Mouse (Mus musculus) intestine, embryonic 16.5 days (tissue): Measurements from ENCODE around the gene Lyrm7. TPM values are rescaled to one million over a fixed set of nuclear protein-coding genes. Genes with fewer than 3 reads are reported as not detected.

Experiments used
- ATAC-seq: fragments of 200-750 bp; cut with Nextera tagmentation; 2 replicates; pipeline ENCODE4 v1.8.0; 2017; ENCODE audit warnings: moderate TSS enrichment, moderate library complexity
- H3K27ac ChIP-seq: fragments of 300-500 bp; sonication (generic); 2 replicates; pipeline ENCODE4 v1.5.1; 2014; ENCODE audit warnings: mild to moderate bottlenecking, low read length
- H3K27me3 ChIP-seq: fragments of 300-500 bp; sonication (generic); replicated peaks from 2 replicates; pipeline ENCODE4 v1.6.1; 2014; ENCODE audit warnings: low read length, control low read depth, mixed read lengths; ENCODE audit not compliant: control insufficient read depth, insufficient read depth
- H3K36me3 ChIP-seq: fragments of 300-500 bp; sonication (generic); 2 replicates; pipeline ENCODE4 v1.6.1; 2014; ENCODE audit warnings: low read length, control low read depth; ENCODE audit not compliant: control insufficient read depth, insufficient read depth
- H3K4me1 ChIP-seq: fragments of 300-500 bp; sonication (generic); 2 replicates; pipeline ENCODE4 v1.6.1; 2014; ENCODE audit warnings: low read length, control low read depth, mixed read lengths; ENCODE audit not compliant: control insufficient read depth, insufficient read depth
- H3K4me2 ChIP-seq: fragments of 300-500 bp; sonication (generic); 2 replicates; pipeline ENCODE4 v1.6.1; 2014; ENCODE audit warnings: low read depth, low read length, control low read depth
- H3K4me3 ChIP-seq: fragments of 300-500 bp; sonication (generic); 2 replicates; pipeline ENCODE4 v1.5.1; 2014; ENCODE audit warnings: mild to moderate bottlenecking, low read length
- H3K9ac ChIP-seq: fragments of 300-500 bp; sonication (generic); 2 replicates; pipeline ENCODE4 v1.6.1; 2014; ENCODE audit warnings: low read depth, low read length
- H3K9me3 ChIP-seq: fragments of 300-500 bp; sonication (generic); 2 replicates; pipeline ENCODE4 v1.6.1; 2016; ENCODE audit warnings: low read length, control low read depth; ENCODE audit not compliant: control insufficient read depth
- WGBS: fragments of 180-500 bp; shearing (Covaris S2); extraction: QIAGEN DNeasy Blood & Tissue Kit; methylation state at CpG from one replicate; pipeline ENCODE4 v1.1.7; 2014; 5-methylcytosine and 5-hydroxymethylcytosine counted together
- polyA plus RNA-seq: library from polyadenylated mRNA; unstranded; fragments of >200 nt; fragmentation: Nextera tagmentation; extraction: Ambion mirVana; gene quantifications from 2 replicates; pipeline ENCODE4 v1.2.1, GENCODE M21; 2015

Lyrm7 gene
- polyA plus RNA-seq, 1 experiment from 2014 or later = 9.7 TPM

GRCm38 (mm10) chr11:54836106-54836505, 24.6 kb downstream of the Lyrm7 start:
- ATAC-seq = no peak
- Histone ChIP-seq H3K4me2 (no peak overlapping the region), H3K9ac (no peak overlapping the region), H3K4me3 (no peak overlapping the region), H3K9me3 (no peaks in the 10 kb centered on the region), H3K27me3 (no peaks in the 10 kb centered on the region), H3K4me1 (no peaks in the 10 kb centered on the region), H3K36me3 (no peaks in the 10 kb centered on the region), H3K27ac (no peak overlapping the region)
- WGBS = 78% methylated on average over 9 of the region's 9 CpGs

GRCm38 (mm10) chr11:54834596-54834995, 26.1 kb downstream of the Lyrm7 start:
- Histone ChIP-seq H3K36me3 (no peaks in the 10 kb centered on the region), H3K27me3 (no peaks in the 10 kb centered on the region), H3K9me3 (no peaks in the 10 kb centered on the region), H3K27ac (no peak overlapping the region), H3K9ac (no peak overlapping the region), H3K4me1 (no peaks in the 10 kb centered on the region), H3K4me2 (no peak overlapping the region), H3K4me3 (no peak overlapping the region)
- no peak for ATAC-seq
- 68% methylated on average over 2 of the region's 2 CpGs for whole genome bisulfite sequencing

- Histone ChIP-seq H3K27me3 (no peaks in the 10 kb centered on the region), H3K4me2 (no peak overlapping the region), H3K36me3 (no peaks in the 10 kb centered on the region), H3K9ac (no peak overlapping the region), H3K27ac (no peak overlapping the region), H3K4me3 (no peak overlapping the region), H3K4me1 (no peaks in the 10 kb centered on the region), H3K9me3 (no peaks in the 10 kb centered on the region)
- no peak for ATAC-seq
- 79% methylated on average over 4 of the region's 4 CpGs for WGBS
Measured at GRCm38 (mm10) chr11:54833833-54834232, 26.9 kb downstream of the Lyrm7 start.

GRCm38 (mm10) chr11:54826819-54827218, 33.9 kb downstream of the Lyrm7 start:
- no peak for ATAC-seq
- Histone ChIP-seq H3K9me3 (no peaks in the 10 kb centered on the region), H3K9ac (no peak overlapping the region), H3K27me3 (no peaks in the 10 kb centered on the region), H3K36me3 (no peaks in the 10 kb centered on the region), H3K4me3 (no peak overlapping the region), H3K4me2 (no peak overlapping the region), H3K27ac (no peak overlapping the region), H3K4me1 (no peaks in the 10 kb centered on the region)
- 90% methylated on average over 8 of the region's 8 CpGs for WGBS

- Histone ChIP-seq H3K27ac (no peak overlapping the region), H3K27me3 (no peaks in the 10 kb centered on the region), H3K4me2 (no peak overlapping the region), H3K4me1 (no peaks in the 10 kb centered on the region), H3K9ac (no peak overlapping the region), H3K4me3 (no peak overlapping the region), H3K36me3 (no peaks in the 10 kb centered on the region), H3K9me3 (no peaks in the 10 kb centered on the region)
- 83% methylated on average over 4 of the region's 4 CpGs for WGBS
- ATAC-seq = no peak
Measured at GRCm38 (mm10) chr11:54825774-54826173, 34.9 kb downstream of the Lyrm7 start.

- Histone ChIP-seq H3K4me2 (no peak overlapping the region), H3K36me3 (no peaks in the 10 kb centered on the region), H3K9me3 (no peaks in the 10 kb centered on the region), H3K4me1 (no peaks in the 10 kb centered on the region), H3K9ac (no peak overlapping the region), H3K27ac (no peak overlapping the region), H3K4me3 (no peak overlapping the region), H3K27me3 (no peaks in the 10 kb centered on the region)
- no peak for ATAC-seq
- 74% methylated on average over 4 of the region's 4 CpGs for WGBS
Measured at GRCm38 (mm10) chr11:54823467-54823866, 37.2 kb downstream of the Lyrm7 start.

- 51% methylated on average over 7 of the region's 7 CpGs for WGBS
- ATAC-seq = no peak
- Histone ChIP-seq H3K4me2 (no peak overlapping the region), H3K27me3 (no peaks in the 10 kb centered on the region), H3K36me3 (no peaks in the 10 kb centered on the region), H3K27ac (no peak overlapping the region), H3K9ac (no peak overlapping the region), H3K9me3 (no peaks in the 10 kb centered on the region), H3K4me1 (no peaks in the 10 kb centered on the region), H3K4me3 (no peak overlapping the region)
Measured at GRCm38 (mm10) chr11:54819489-54819888, 41.2 kb downstream of the Lyrm7 start.

GRCm38 (mm10) chr11:54817449-54817848, 43.3 kb downstream of the Lyrm7 start:
- no peak for ATAC-seq
- Histone ChIP-seq H3K9ac (no peak overlapping the region), H3K4me3 (no peak overlapping the region), H3K9me3 (no peaks in the 10 kb centered on the region), H3K4me2 (no peak overlapping the region), H3K4me1 (no peaks in the 10 kb centered on the region), H3K27me3 (no peaks in the 10 kb centered on the region), H3K36me3 (no peaks in the 10 kb centered on the region), H3K27ac (no peak overlapping the region)
- WGBS = 64% methylated on average over 4 of the region's 4 CpGs

GRCm38 (mm10) chr11:54815659-54816058, 45.1 kb downstream of the Lyrm7 start:
- H3K27me3 ChIP-seq = no peaks in the 10 kb centered on the region
- no peak for ATAC-seq

GRCm38 (mm10) chr11:54812812-54813516, 47.8 kb downstream of the Lyrm7 start:
- no peak overlapping the region for H3K4me3 ChIP-seq
- no peaks in the 10 kb centered on the region; the same call in 1 of the 2 replicates for H3K4me1 ChIP-seq
- no peaks in the 10 kb centered on the region for H3K9me3 ChIP-seq
- H3K27ac ChIP-seq = no peak overlapping the region
- H3K36me3 ChIP-seq = no peaks in the 10 kb centered on the region
- H3K9ac ChIP-seq = no peak overlapping the region
- H3K4me2 ChIP-seq = no peak overlapping the region
- ATAC-seq = no peak
- H3K27me3 ChIP-seq = no peaks in the 10 kb centered on the region
- WGBS = 63% methylated on average over 8 of the region's 8 CpGs

More at GRCm38 (mm10) chr11:54815659-54816058, 45.1 kb downstream of the Lyrm7 start:
- no peak overlapping the region for H3K4me3 ChIP-seq
- no peaks in the 10 kb centered on the region; the same call in 1 of the 2 replicates for H3K4me1 ChIP-seq
- H3K9me3 ChIP-seq = no peaks in the 10 kb centered on the region
- H3K27ac ChIP-seq = no peak overlapping the region
- H3K9ac ChIP-seq = no peak overlapping the region
- H3K4me2 ChIP-seq = no peak overlapping the region
- no peaks in the 10 kb centered on the region for H3K36me3 ChIP-seq
